Mouse (Mus musculus): ENCODE results near the gene Adamtsl3.

DNA sequence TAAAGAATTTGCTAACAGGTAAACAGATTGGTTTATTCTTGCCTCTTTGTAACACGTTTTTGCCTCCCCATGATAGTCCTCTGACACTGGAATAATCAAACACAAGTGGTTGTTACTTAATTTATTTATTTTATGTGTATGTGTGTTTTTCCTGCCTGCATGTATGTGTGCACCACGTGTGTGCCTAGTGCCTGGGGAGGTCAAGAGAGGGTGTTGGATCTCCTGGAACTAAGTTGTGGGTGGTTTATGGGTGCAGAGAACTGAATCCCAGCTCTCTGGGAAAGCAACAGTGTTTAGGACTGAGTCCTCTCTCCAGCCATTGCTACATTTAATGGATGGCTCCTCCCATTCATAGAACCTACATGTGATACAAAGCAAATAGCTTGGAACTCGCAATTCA, 143.0 kb downstream of the Adamtsl3 start:
- TF ChIP-seq POLR2A (IDR thresholded peaks at IDR 0.05; ENCODE audit: control insufficient read depth, low read depth, low read length) (no peak), CTCF (IDR thresholded peaks at IDR 0.05; ENCODE audit: control insufficient read depth, insufficient read depth, insufficient replicate concordance, low read depth, low read length) (no peak)

Data from testis, adult 2 months (tissue).